In the genomic region with DNA sequence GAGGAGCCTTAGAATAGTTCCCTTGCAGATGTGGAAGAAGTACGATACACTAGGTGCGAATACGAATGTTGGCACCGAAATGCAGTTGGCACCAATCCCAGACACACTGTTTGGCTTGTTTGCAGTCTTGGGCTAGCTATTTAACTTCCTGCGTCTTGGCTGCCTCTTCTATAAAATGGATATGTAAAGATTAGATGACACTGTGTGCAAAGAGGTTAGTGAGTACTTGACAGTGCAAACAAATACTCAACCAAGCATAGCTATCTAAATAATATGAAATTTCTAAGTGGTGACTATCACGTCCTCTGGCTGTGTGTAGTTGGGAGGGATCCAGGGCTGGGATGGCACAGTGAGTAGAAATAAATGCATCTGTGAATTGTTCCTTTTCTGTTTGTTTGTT, we compare ENCODE assay signal across 8 mouse cellular contexts.
A peak's percentile ranks its signal among the peaks of the same experiment; 100 is the strongest.
DNase-seq lines count a peak whose midpoint lies in the region; ATAC-seq lines count a peak whose summit lies in the region.

No protein-coding gene starts in this region.

- no peak for ATAC-seq in kidney, embryonic 15.5 days (replicated peaks; ENCODE audit: low FRiP score)
- ATAC-seq in megakaryocyte, adult 5-6 weeks (ENCODE audit: poor library complexity, severe bottlenecking): no peak
- ATAC-seq in hindbrain, embryonic 14.5 days (ENCODE audit: low FRiP score): no peak

- no peak overlapping the region for H3K4me2 ChIP-seq in kidney, embryonic 15.5 days
- H3K4me2 ChIP-seq in hindbrain, embryonic 14.5 days (replicated peaks): no peak overlapping the region

- H3K9ac ChIP-seq in kidney, embryonic 15.5 days: no peak overlapping the region
- no peak overlapping the region for H3K9ac ChIP-seq in hindbrain, embryonic 14.5 days

- WGBS in kidney, embryonic 15.5 days: 65% methylated on average over 6 of the region's 6 CpGs
- WGBS in hindbrain, embryonic 14.5 days: 75% methylated on average over 6 of the region's 6 CpGs

- H3K9me3 ChIP-seq in kidney, embryonic 15.5 days (replicated peaks): no peaks in the 10 kb centered on the region
- H3K9me3 ChIP-seq in hindbrain, embryonic 14.5 days (ENCODE audit: control insufficient read depth, low read length): no peaks in the 10 kb centered on the region

- peak; percentile 39 for DNase-seq in kidney, adult 11 months
- DNase-seq in adipocyte (ENCODE audit: low spot score): peak; percentile 54
- peak; percentile 43 for DNase-seq in kidney, postnatal 14 days
- DNase-seq in ovary, postnatal 36 days (ENCODE audit: low spot score): peak; percentile 15
- DNase-seq in thymus, postnatal 36 days: no peak
- no peak for DNase-seq in hindbrain, embryonic 14.5 days (ENCODE audit: low spot score)

- no peaks in the 10 kb centered on the region for H3K27me3 ChIP-seq in kidney, embryonic 15.5 days
- no peaks in the 10 kb centered on the region for H3K27me3 ChIP-seq in hindbrain, embryonic 14.5 days (ENCODE audit: control insufficient read depth, insufficient read depth, low read length)

- no peak overlapping the region for H3K27ac ChIP-seq in kidney, embryonic 15.5 days
- H3K27ac ChIP-seq in hindbrain, embryonic 14.5 days: no peak overlapping the region

- no peaks in the 10 kb centered on the region for H3K4me1 ChIP-seq in kidney, embryonic 15.5 days
- H3K4me1 ChIP-seq in hindbrain, embryonic 14.5 days (replicated peaks; ENCODE audit: control insufficient read depth, insufficient read depth, low read length): no peaks in the 10 kb centered on the region

- no peak overlapping the region for H3K4me3 ChIP-seq in kidney, embryonic 15.5 days (replicated peaks)
- no peak overlapping the region for H3K4me3 ChIP-seq in hindbrain, embryonic 14.5 days (replicated peaks; ENCODE audit: low read length)

- no peaks in the 10 kb centered on the region for H3K36me3 ChIP-seq in kidney, embryonic 15.5 days
- no peaks in the 10 kb centered on the region for H3K36me3 ChIP-seq in hindbrain, embryonic 14.5 days (replicated peaks; ENCODE audit: control insufficient read depth, insufficient read depth)

Comparison
In these comparisons a context has a peak if more than half of its experiments do, and no peak if none do; other contexts are left out.
1. DNase-seq: peak in kidney, adult 11 months (single experiment), adipocyte (single experiment), kidney, postnatal 14 days (single experiment) and ovary, postnatal 36 days (single experiment); none in thymus, postnatal 36 days (0 of 2) and hindbrain, embryonic 14.5 days (single experiment).